Mouse (Mus musculus): Measurements from ENCODE around the gene 1700007K13Rik. TPM values are rescaled to one million over a fixed set of nuclear protein-coding genes. Genes with fewer than 3 reads are reported as not detected.
A peak's percentile ranks its signal among the peaks of the same experiment; 100 is the strongest.
"Not testable (repeated sequence)": the region's sequence is repeated elsewhere in the genome, so short reads cannot be mapped to it uniquely, and the experiment has no call there.

The 1700007K13Rik gene
- polyA plus RNA-seq (2015; fragmentation: Nextera tagmentation; extraction: Ambion mirVana): 0.63 and 1.2 TPM in 2 replicates

- ATAC-seq (ENCODE audit: low FRiP score, low TSS enrichment) (peak; percentile 78), DNase-seq (ENCODE audit: low spot score) (peak; percentile 84)
- Histone ChIP-seq H3K9me3 (ENCODE audit: control insufficient read depth, low read length) (no peaks in the 10 kb centered on the region), H3K27me3 (ENCODE audit: control insufficient read depth, insufficient read depth, low read length) (no peaks in the 10 kb centered on the region), H3K4me3 (ENCODE audit: low read depth, low read length) (peak within 1 kb of the TSS; percentile 31), H3K9ac (ENCODE audit: low read length) (peak within 1 kb of the TSS; percentile 47), H3K27ac (replicated peaks) (no peak within 1 kb of the TSS), H3K4me2 (replicated peaks; ENCODE audit: low read depth) (peak within 1 kb of the TSS; percentile 56), H3K36me3 (ENCODE audit: control insufficient read depth, insufficient read depth, low read length) (peaks cover 7% of the 10 kb centered on the region; the same call in 1 of the 2 replicates), H3K4me1 (replicated peaks; ENCODE audit: control insufficient read depth, insufficient read depth) (peaks cover 3% of the 10 kb centered on the region; the same call in 1 of the 2 replicates)
- TF ChIP-seq EP300 (optimal IDR thresholded peaks at IDR 0.05): no peak
- no peak for TF ChIP-seq CTCF (IDR thresholded peaks at IDR 0.05; ENCODE audit: low read depth)
- WGBS: 6% methylated on average over 25 of the region's 25 CpGs
These were observed at the start of gene 1700007K13Rik for GRCm38 (mm10) chr2:28465836-28466518. Gene 1700007K13Rik, minus strand, starts transcription at chr2:28466332.

- Histone ChIP-seq H3K9ac (ENCODE audit: low read length) (no peak overlapping the region), H3K4me1 (replicated peaks; ENCODE audit: control insufficient read depth, insufficient read depth) (peaks cover 5% of the 10 kb centered on the region), H3K9me3 (ENCODE audit: control insufficient read depth, low read length) (no peaks in the 10 kb centered on the region), H3K27me3 (ENCODE audit: control insufficient read depth, insufficient read depth, low read length) (no peaks in the 10 kb centered on the region), H3K4me3 (ENCODE audit: low read depth, low read length) (peak overlapping the region; percentile 68), H3K36me3 (ENCODE audit: control insufficient read depth, insufficient read depth, low read length) (no peaks in the 10 kb centered on the region), H3K4me2 (replicated peaks; ENCODE audit: low read depth) (peak overlapping the region; percentile 96), H3K27ac (replicated peaks) (peak overlapping the region; percentile 93)
- peak; percentile 94 for TF ChIP-seq CTCF (IDR thresholded peaks at IDR 0.05; ENCODE audit: low read depth)
- no peak for TF ChIP-seq EP300 (optimal IDR thresholded peaks at IDR 0.05)
- peak; percentile 89 for DNase-seq (ENCODE audit: low spot score)
- ATAC-seq (ENCODE audit: low FRiP score, low TSS enrichment): no peak
- 19% methylated on average over 5 of the region's 5 CpGs for WGBS
These were observed 48.4 kb upstream of the 1700007K13Rik start for GRCm38 (mm10) chr2:28514489-28514888.

- Histone ChIP-seq H3K27me3 (ENCODE audit: control insufficient read depth, insufficient read depth, low read length) (no peaks in the 10 kb centered on the region), H3K9ac (ENCODE audit: low read length) (peak overlapping the region; percentile 78), H3K4me3 (ENCODE audit: low read depth, low read length) (peak overlapping the region; percentile 68), H3K27ac (replicated peaks) (peak overlapping the region; percentile 93), H3K4me2 (replicated peaks; ENCODE audit: low read depth) (peak overlapping the region; percentile 96), H3K4me1 (replicated peaks; ENCODE audit: control insufficient read depth, insufficient read depth) (peaks cover 5% of the 10 kb centered on the region), H3K36me3 (ENCODE audit: control insufficient read depth, insufficient read depth, low read length) (no peaks in the 10 kb centered on the region), H3K9me3 (ENCODE audit: control insufficient read depth, low read length) (no peaks in the 10 kb centered on the region)
- WGBS: 5% methylated on average over 46 of the region's 47 CpGs
- TF ChIP-seq EP300 (optimal IDR thresholded peaks at IDR 0.05) (no peak), CTCF (IDR thresholded peaks at IDR 0.05; ENCODE audit: low read depth) (no peak)
- DNase-seq (ENCODE audit: low spot score) (peak; percentile 80), ATAC-seq (ENCODE audit: low FRiP score, low TSS enrichment) (peak; percentile 10; the same call in 1 of the 2 replicates)
These were observed 47.6 kb upstream of the 1700007K13Rik start for GRCm38 (mm10) chr2:28513431-28514370.

- no peaks in the 10 kb centered on the region for H3K9me3 ChIP-seq (ENCODE audit: control insufficient read depth, low read length)
- peak within 1 kb of the TSS; percentile 68 for H3K4me3 ChIP-seq (ENCODE audit: low read depth, low read length)
- DNase-seq (ENCODE audit: low spot score) (peak; percentile 87), ATAC-seq (ENCODE audit: low FRiP score, low TSS enrichment) (peak; percentile 60)
- peak within 1 kb of the TSS; percentile 96 for H3K4me2 ChIP-seq (replicated peaks; ENCODE audit: low read depth)
- no peaks in the 10 kb centered on the region for H3K36me3 ChIP-seq (ENCODE audit: control insufficient read depth, insufficient read depth, low read length)
- H3K9ac ChIP-seq (ENCODE audit: low read length): peak within 1 kb of the TSS; percentile 78
- peaks cover 5% of the 10 kb centered on the region for H3K4me1 ChIP-seq (replicated peaks; ENCODE audit: control insufficient read depth, insufficient read depth)
- peak within 1 kb of the TSS; percentile 93 for H3K27ac ChIP-seq (replicated peaks)
- TF ChIP-seq EP300 (optimal IDR thresholded peaks at IDR 0.05) (no peak), CTCF (IDR thresholded peaks at IDR 0.05; ENCODE audit: low read depth) (peak; percentile 50)
- no peaks in the 10 kb centered on the region for H3K27me3 ChIP-seq (ENCODE audit: control insufficient read depth, insufficient read depth, low read length)
- WGBS: 0% methylated on average over 64 of the region's 71 CpGs
These were observed 46.8 kb upstream of the 1700007K13Rik start, which contains the start of gene Ralgds for GRCm38 (mm10) chr2:28512798-28513401. Gene Ralgds, plus strand, starts transcription at chr2:28513125.

- not testable (repeated sequence) for H3K9me3 ChIP-seq (ENCODE audit: control insufficient read depth, low read length); H3K4me2 ChIP-seq (replicated peaks; ENCODE audit: low read depth); H3K4me1 ChIP-seq (replicated peaks; ENCODE audit: control insufficient read depth, insufficient read depth); DNase-seq (ENCODE audit: low spot score); H3K4me3 ChIP-seq (ENCODE audit: low read depth, low read length); H3K36me3 ChIP-seq (ENCODE audit: control insufficient read depth, insufficient read depth, low read length); H3K27ac ChIP-seq (replicated peaks); H3K9ac ChIP-seq (ENCODE audit: low read length); ATAC-seq (ENCODE audit: low FRiP score, low TSS enrichment); H3K27me3 ChIP-seq (ENCODE audit: control insufficient read depth, insufficient read depth, low read length)
- 49% methylated on average over 5 of the region's 5 CpGs for WGBS
- TF ChIP-seq CTCF (IDR thresholded peaks at IDR 0.05; ENCODE audit: low read depth): peak; percentile 64
These were observed 45.5 kb upstream of the 1700007K13Rik start for GRCm38 (mm10) chr2:28511600-28511999.
